Mouse (Mus musculus) layer of hippocampus, adult 11-12 months (tissue): ENCODE results near the gene Lipf.

Experiments used
- DNase-seq: peaks from one replicate; pipeline ENCODE4 v3.0.0; 2022; ENCODE audit warnings: low spot score

The Lipf gene

DNA sequence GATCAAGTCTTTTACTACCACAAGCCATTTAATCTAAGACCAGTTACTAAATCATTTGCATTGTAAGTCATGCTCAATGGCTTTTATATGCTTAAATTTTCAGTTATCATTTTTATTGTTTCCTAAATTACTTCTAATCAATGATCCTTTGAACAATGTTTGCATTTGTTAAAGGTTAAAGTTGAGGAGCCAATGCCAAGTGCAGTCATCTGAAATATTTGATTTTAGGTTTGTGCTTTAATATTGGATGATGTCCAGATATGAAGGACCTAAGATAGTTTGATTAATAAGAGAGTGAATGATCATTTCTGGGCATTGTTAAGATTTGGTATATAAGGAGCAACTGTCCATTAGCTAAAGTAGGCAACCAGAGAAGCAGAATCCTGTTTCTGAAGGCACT lies at the start of gene Lipf:
Gene Lipf, plus strand, starts transcription at position 301 of the 400 bp plus-strand sequence.
- DNase-seq: no peak

DNA sequence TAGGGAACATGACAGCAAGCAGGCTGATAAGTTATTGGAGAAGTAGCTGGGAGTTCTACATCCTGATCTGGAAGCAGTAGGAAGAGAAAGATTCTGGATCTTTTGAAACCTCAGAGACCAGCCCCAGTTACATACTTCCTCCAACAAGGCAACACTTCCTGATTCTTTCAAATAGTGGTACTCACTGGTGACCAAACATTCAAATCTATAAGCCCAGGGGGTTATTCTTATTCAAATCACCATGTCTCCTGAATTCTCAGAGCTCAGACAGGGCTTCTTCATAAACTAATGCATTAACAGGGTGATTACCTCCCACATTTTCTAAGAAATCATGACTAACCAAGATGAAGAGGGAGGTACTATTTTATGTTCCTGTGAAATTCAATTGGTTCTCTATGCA lies 36.9 kb upstream of the Lipf start:
- DNase-seq: no peak

DNA sequence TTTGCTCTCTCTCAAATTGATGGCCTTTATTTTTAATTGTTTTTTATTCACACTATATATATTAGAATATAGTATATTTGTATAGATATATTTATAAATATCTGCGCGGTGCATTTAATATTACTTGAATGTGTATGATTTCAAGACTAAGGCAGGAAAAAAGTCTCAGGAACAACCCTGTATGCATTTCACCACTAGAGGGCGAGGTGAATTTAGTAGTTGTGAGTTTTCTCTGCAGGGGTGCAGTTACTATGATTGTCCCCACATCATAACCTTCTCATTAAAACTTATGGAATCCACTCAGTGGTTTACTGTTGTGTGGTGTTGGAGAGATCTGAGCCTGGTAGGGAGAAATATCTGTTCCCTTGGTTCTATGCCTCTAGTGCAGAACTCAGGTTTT lies 18.0 kb downstream of the Lipf start:
- peak; percentile 10 for DNase-seq

DNA sequence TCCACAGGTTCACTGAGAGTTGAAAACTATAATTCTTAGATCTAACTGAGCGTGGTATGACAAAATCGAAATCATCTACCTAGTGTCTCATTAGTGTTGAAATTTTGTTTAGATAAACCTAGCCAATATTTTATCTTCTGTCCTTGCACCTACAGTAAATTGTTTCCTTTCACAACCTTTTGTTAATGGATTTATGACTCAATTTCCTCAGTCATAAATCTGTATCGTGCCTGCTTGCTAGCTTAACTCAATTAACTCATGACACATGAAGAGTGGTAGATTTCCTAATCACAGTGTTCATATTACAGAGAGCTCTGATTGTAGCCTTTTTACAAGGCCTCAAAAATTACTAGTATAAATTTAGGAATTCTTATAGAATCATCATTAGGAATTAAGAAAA lies 22.1 kb downstream of the Lipf start:
- no peak for DNase-seq

DNA sequence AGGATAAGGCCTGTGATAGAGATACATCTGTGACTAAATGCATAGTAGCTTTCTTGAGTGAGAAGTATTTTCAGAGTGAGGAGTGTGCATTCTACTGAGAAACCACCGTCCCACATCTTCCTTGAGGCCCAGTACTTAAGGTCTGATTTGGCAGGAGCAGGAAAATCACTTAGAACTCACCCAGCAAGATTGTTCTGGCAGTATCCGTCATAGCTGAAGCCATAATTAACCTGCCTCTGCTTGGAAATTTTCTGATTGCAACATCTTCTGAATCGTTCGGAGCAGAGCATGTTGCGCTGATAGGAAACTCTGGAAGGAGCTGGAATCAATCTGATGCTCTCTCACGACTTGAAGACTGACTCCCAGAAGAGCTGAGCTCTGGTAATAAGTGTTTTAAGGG lies 47.0 kb downstream of the Lipf start, which contains the start of gene Lipk:
Gene Lipk, plus strand, starts transcription at position 289 of the 400 bp plus-strand sequence.
- no peak for DNase-seq

GRCm38 (mm10) chr19:34021440-34022172 lies 60.6 kb downstream of the Lipf start:
- no peak for DNase-seq

- no peak for DNase-seq
Observed at GRCm38 (mm10) chr19:34022759-34023158, 61.8 kb downstream of the Lipf start.
